Mouse (Mus musculus) R1 (cell line): ENCODE results near the gene Irx2.

ENCODE experiments used
- DNase-seq: peaks from one replicate; pipeline ENCODE4 v3.0.0-alpha.2; 2018; ENCODE audit warnings: low read depth, low spot score

Irx2 gene

DNA sequence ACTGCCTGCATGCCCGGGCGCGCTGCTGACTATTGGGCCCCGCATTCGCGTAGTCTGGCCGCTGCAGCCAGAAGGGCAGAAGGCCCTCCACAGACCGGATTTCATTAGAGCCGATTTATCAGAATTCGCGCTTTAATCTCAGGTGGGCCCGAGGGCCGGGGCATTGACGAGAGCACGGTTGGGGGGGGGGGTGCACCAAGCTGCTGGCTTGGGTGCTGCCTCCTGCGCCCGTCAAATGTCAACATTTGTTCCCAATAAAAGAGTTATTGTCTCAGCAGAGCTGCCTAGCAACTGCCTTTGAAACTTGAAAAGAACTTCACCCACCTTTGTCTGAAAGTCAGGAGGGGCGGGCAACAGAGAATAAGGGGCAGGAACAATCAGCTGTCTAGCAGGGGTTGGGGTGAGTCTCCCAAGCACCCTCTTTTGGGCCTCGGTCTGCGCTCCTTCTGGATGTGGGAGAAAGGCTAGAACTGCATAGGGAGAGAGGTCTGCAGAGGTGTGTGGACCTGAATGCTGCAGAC lies 7.8 kb downstream of the Irx2 start:
- DNase-seq: peak; percentile 44

DNA sequence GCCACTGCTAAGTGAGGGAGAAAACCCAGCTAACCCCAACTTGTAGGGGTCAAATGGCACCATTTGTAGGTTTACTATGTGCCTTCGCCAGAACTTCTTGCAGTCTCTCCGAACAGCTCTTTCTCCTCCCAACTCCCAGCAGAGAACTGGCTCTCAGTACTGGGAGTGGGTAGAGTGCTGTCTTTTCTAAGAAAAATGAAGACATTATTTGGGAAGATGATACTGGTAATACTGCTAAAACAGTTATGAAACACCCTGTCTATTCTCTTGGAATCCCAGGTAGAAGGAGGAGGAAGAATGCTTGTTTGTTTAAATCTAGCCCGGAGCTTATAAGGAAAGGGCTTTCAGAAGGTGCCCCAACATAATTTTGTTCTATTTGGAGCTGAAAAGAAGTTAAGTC lies 8.9 kb downstream of the Irx2 start:
- no peak for DNase-seq

- DNase-seq: peak; percentile 21
These were observed 9.9 kb downstream of the Irx2 start for GRCm38 (mm10) chr13:72638401-72639130.

DNA sequence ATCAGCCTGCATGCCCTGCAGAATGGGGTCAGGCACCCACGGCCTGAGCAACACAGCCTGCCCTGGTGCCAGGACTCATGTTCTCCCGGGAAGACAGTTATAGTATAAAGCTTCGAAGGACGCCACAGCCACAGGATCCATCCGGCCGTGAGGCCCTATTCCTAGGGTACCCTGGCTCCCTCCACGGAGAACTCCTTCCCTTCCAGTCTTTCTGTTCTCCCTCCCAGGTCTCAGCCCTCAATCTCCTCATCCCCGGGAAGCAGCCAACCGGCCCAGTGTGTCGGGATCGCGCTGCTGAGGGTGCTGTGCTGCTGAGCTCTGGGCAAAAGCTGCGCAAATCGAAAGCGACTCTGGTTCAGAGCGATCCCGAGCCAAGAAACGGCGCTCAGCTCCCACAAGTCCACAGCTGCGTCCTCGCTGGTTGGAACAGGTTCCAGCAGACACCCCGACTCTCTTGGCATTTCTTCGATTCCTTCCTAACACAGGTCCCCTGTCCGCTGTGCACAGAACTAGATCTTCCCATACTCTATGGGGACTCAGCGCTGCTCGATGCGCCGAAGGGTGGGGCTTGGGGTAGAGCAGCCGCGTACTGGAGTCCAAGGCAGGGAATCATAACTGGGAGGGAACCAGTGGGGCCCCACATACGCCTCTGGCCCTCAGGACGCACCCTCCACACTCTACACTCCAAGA lies 11.0 kb downstream of the Irx2 start:
- peak; percentile 46 for DNase-seq

- DNase-seq: peak; percentile 78
These were observed 11.5 kb downstream of the Irx2 start for GRCm38 (mm10) chr13:72640131-72640521.

DNA sequence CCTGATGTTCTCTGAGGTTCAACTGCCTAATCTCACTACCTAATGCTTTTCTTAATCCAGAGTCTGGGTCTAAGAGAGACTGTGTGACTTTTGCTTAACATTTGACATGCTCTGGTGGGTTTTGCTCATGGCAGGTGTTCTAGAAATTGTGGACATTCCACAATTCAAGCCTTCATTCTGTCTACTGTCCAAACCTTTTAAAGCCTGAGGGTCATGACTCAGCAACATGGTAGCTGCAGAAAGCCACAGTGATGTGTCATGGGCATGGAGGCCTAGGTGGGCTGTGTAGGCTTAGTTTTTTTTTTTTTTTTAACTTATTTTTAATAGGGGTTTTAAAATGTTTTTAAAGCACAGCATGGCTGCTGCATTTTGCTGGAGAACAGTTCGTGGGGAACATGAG lies 27.8 kb downstream of the Irx2 start:
- DNase-seq: no peak

GRCm38 (mm10) chr13:72675826-72676225 lies 47.2 kb downstream of the Irx2 start:
- peak; percentile 52 for DNase-seq
